Mouse (Mus musculus) embryonic facial prominence, embryonic 12.5 days (tissue): ENCODE results near the gene Prdm1. TPM values are rescaled to one million over a fixed set of nuclear protein-coding genes. Genes with fewer than 3 reads are reported as not detected.

Source experiments
- ATAC-seq: fragments of 200-750 bp; cut with Nextera tagmentation; 2 replicates; pipeline ENCODE4 v1.8.0; 2017; ENCODE audit not compliant: insufficient number of reproducible peaks, insufficient read depth, low FRiP score, low TSS enrichment
- H3K27ac ChIP-seq: fragments of 300-500 bp; sonication (generic); 2 replicates; pipeline ENCODE4 v1.5.1; 2016; ENCODE audit warnings: mild to moderate bottlenecking
- H3K27me3 ChIP-seq: fragments of 300-500 bp; sonication (generic); 2 replicates; pipeline ENCODE4 v1.6.1; 2016; ENCODE audit warnings: mild to moderate bottlenecking, moderate library complexity
- H3K36me3 ChIP-seq: fragments of 300-500 bp; sonication (generic); 2 replicates; pipeline ENCODE4 v1.6.1; 2016; ENCODE audit warnings: mild to moderate bottlenecking
- H3K4me1 ChIP-seq: fragments of 300-500 bp; sonication (generic); 2 replicates; pipeline ENCODE4 v1.6.1; 2016
- H3K4me2 ChIP-seq: fragments of 300-500 bp; sonication (generic); replicated peaks from 2 replicates; pipeline ENCODE4 v1.6.1; 2016; ENCODE audit warnings: mild to moderate bottlenecking, moderate library complexity
- H3K4me3 ChIP-seq: fragments of 300-500 bp; sonication (generic); 2 replicates; pipeline ENCODE4 v1.5.1; 2016; ENCODE audit warnings: mild to moderate bottlenecking
- H3K9ac ChIP-seq: fragments of 300-500 bp; sonication (generic); 2 replicates; pipeline ENCODE4 v1.6.1; 2016; ENCODE audit warnings: mild to moderate bottlenecking, moderate library complexity
- H3K9me3 ChIP-seq: fragments of 300-500 bp; sonication (generic); 2 replicates; pipeline ENCODE4 v1.6.1; 2016; ENCODE audit warnings: mild to moderate bottlenecking, moderate library complexity
- WGBS: fragments of 180-500 bp; shearing (Covaris S2); methylation state at CpG from one replicate; pipeline ENCODE4 v1.1.7; 2016; 5-methylcytosine and 5-hydroxymethylcytosine counted together
- polyA plus RNA-seq: library from polyadenylated mRNA; unstranded; fragments of >200 nt; fragmentation: Nextera tagmentation; extraction: Ambion mirVana; gene quantifications from 2 replicates; pipeline ENCODE4 v1.2.1, GENCODE M21; 2016

The Prdm1 gene
- polyA plus RNA-seq, result 3.8 and 4.3 TPM in 2 replicates

GRCm38 (mm10) chr10:44528291-44529082 is at the start of gene Prdm1:
TSS of gene Prdm1 (minus strand) at chr10:44528501.
- Histone ChIP-seq H3K4me3 (peak within 1 kb of the TSS; percentile 46), H3K9me3 (no peaks in the 10 kb centered on the region), H3K9ac (no peak within 1 kb of the TSS), H3K36me3 (no peaks in the 10 kb centered on the region), H3K4me2 (peak within 1 kb of the TSS; percentile 56), H3K27ac (no peak within 1 kb of the TSS), H3K27me3 (peaks cover 16% of the 10 kb centered on the region), H3K4me1 (peaks cover 15% of the 10 kb centered on the region)
- ATAC-seq, result no peak
- 3% methylated on average over 25 of the region's 25 CpGs for WGBS

GRCm38 (mm10) chr10:44565971-44566370 is 37.7 kb upstream of the Prdm1 start:
- no peaks in the 10 kb centered on the region for H3K4me1 ChIP-seq
- ATAC-seq, result no peak
- H3K27ac ChIP-seq, result no peak overlapping the region
- no peaks in the 10 kb centered on the region for H3K9me3 ChIP-seq
- no peaks in the 10 kb centered on the region for H3K36me3 ChIP-seq
- H3K4me3 ChIP-seq, result no peak overlapping the region
- H3K4me2 ChIP-seq, result no peak overlapping the region
- 83% methylated on average over 3 of the region's 3 CpGs for WGBS
- H3K27me3 ChIP-seq, result no peaks in the 10 kb centered on the region
- H3K9ac ChIP-seq, result no peak overlapping the region

- no peaks in the 10 kb centered on the region for H3K4me1 ChIP-seq
- H3K27ac ChIP-seq, result no peak overlapping the region
- 92% methylated on average over 2 of the region's 2 CpGs for WGBS
- H3K27me3 ChIP-seq, result no peaks in the 10 kb centered on the region
- no peaks in the 10 kb centered on the region for H3K36me3 ChIP-seq
- no peaks in the 10 kb centered on the region for H3K9me3 ChIP-seq
- no peak overlapping the region for H3K4me2 ChIP-seq
- H3K4me3 ChIP-seq, result no peak overlapping the region
- no peak overlapping the region for H3K9ac ChIP-seq
- no peak for ATAC-seq
Measured at GRCm38 (mm10) chr10:44565109-44565508, 36.8 kb upstream of the Prdm1 start.

GRCm38 (mm10) chr10:44556845-44557244 is 28.5 kb upstream of the Prdm1 start:
- H3K9me3 ChIP-seq, result 0 out of 2 replicates have a peak, but pooled peaks cover 5% of the 10 kb centered on the region
- 81% methylated on average over 4 of the region's 4 CpGs for WGBS
- no peak overlapping the region for H3K9ac ChIP-seq
- H3K4me3 ChIP-seq, result no peak overlapping the region
- no peak for ATAC-seq
- no peaks in the 10 kb centered on the region for H3K27me3 ChIP-seq
- no peak overlapping the region for H3K27ac ChIP-seq
- H3K36me3 ChIP-seq, result no peaks in the 10 kb centered on the region
- H3K4me2 ChIP-seq, result no peak overlapping the region
- H3K4me1 ChIP-seq, result no peaks in the 10 kb centered on the region

GRCm38 (mm10) chr10:44555317-44555716 is 27.0 kb upstream of the Prdm1 start:
- Histone ChIP-seq H3K9me3 (0 out of 2 replicates have a peak, but pooled peaks cover 5% of the 10 kb centered on the region), H3K27ac (no peak overlapping the region), H3K9ac (no peak overlapping the region), H3K4me3 (no peak overlapping the region), H3K27me3 (no peaks in the 10 kb centered on the region), H3K36me3 (no peaks in the 10 kb centered on the region), H3K4me2 (no peak overlapping the region), H3K4me1 (no peaks in the 10 kb centered on the region)
- ATAC-seq, result no peak
- WGBS, result 75% methylated on average over 2 of the region's 2 CpGs

GRCm38 (mm10) chr10:44553648-44554047 is 25.3 kb upstream of the Prdm1 start:
- no peak for ATAC-seq
- Histone ChIP-seq H3K4me2 (no peak overlapping the region), H3K4me3 (no peak overlapping the region), H3K9ac (no peak overlapping the region), H3K27ac (no peak overlapping the region), H3K27me3 (no peaks in the 10 kb centered on the region), H3K36me3 (no peaks in the 10 kb centered on the region), H3K9me3 (0 out of 2 replicates have a peak, but pooled peaks cover 5% of the 10 kb centered on the region), H3K4me1 (no peaks in the 10 kb centered on the region)
- WGBS, result 93% methylated on average over 1 of the region's 1 CpGs

- Histone ChIP-seq H3K4me1 (peaks cover 4% of the 10 kb centered on the region; the same call in 1 of the 2 replicates), H3K9me3 (no peaks in the 10 kb centered on the region), H3K27me3 (0 out of 2 replicates have a peak, but pooled peaks cover 3% of the 10 kb centered on the region), H3K9ac (no peak overlapping the region), H3K36me3 (no peaks in the 10 kb centered on the region), H3K4me2 (0 out of 2 replicates have a peak overlapping the region, but pooled peaks have one; percentile 13), H3K4me3 (no peak overlapping the region), H3K27ac (no peak overlapping the region)
- 8% methylated on average over 14 of the region's 14 CpGs for WGBS
- no peak for ATAC-seq
Measured at GRCm38 (mm10) chr10:44539033-44539578, 10.8 kb upstream of the Prdm1 start.

- no peak overlapping the region for H3K4me3 ChIP-seq
- no peaks in the 10 kb centered on the region for H3K36me3 ChIP-seq
- no peak overlapping the region for H3K4me2 ChIP-seq
- WGBS, result 54% methylated on average over 6 of the region's 6 CpGs
- no peak for ATAC-seq
- 0 out of 2 replicates have a peak, but pooled peaks cover 3% of the 10 kb centered on the region for H3K27me3 ChIP-seq
- H3K9ac ChIP-seq, result no peak overlapping the region
- H3K4me1 ChIP-seq, result peaks cover 4% of the 10 kb centered on the region; the same call in 1 of the 2 replicates
- H3K27ac ChIP-seq, result no peak overlapping the region
- no peaks in the 10 kb centered on the region for H3K9me3 ChIP-seq
Measured at GRCm38 (mm10) chr10:44538137-44538536, 9.8 kb upstream of the Prdm1 start.

- H3K9ac ChIP-seq, result peak overlapping the region; percentile 52
- no peak overlapping the region for H3K27ac ChIP-seq
- no peaks in the 10 kb centered on the region for H3K9me3 ChIP-seq
- peaks cover 15% of the 10 kb centered on the region for H3K4me1 ChIP-seq
- H3K27me3 ChIP-seq, result peaks cover 16% of the 10 kb centered on the region
- H3K36me3 ChIP-seq, result no peaks in the 10 kb centered on the region
- WGBS, result 5% methylated on average over 5 of the region's 5 CpGs
- peak overlapping the region; percentile 46 for H3K4me3 ChIP-seq
- no peak for ATAC-seq
- peak overlapping the region; percentile 56 for H3K4me2 ChIP-seq
Measured at GRCm38 (mm10) chr10:44530067-44530360, 1.7 kb upstream of the Prdm1 start.

GRCm38 (mm10) chr10:44529218-44530066 is 1.1 kb upstream of the Prdm1 start:
- no peak overlapping the region for H3K27ac ChIP-seq
- H3K4me1 ChIP-seq, result peaks cover 15% of the 10 kb centered on the region
- H3K9me3 ChIP-seq, result no peaks in the 10 kb centered on the region
- H3K4me2 ChIP-seq, result peak overlapping the region; percentile 56
- peak; percentile 91 for ATAC-seq
- peaks cover 16% of the 10 kb centered on the region for H3K27me3 ChIP-seq
- H3K4me3 ChIP-seq, result peak overlapping the region; percentile 46
- peak overlapping the region; percentile 52 for H3K9ac ChIP-seq
- no peaks in the 10 kb centered on the region for H3K36me3 ChIP-seq
- under 1% methylated on average over 42 of the region's 42 CpGs for WGBS

GRCm38 (mm10) chr10:44527651-44528050 is 650 bp downstream of the Prdm1 start:
- Histone ChIP-seq H3K4me3 (peak overlapping the region; percentile 28), H3K27ac (no peak overlapping the region), H3K4me2 (peak overlapping the region; percentile 50), H3K9ac (no peak overlapping the region), H3K36me3 (no peaks in the 10 kb centered on the region), H3K27me3 (peaks cover 16% of the 10 kb centered on the region), H3K4me1 (peaks cover 15% of the 10 kb centered on the region), H3K9me3 (no peaks in the 10 kb centered on the region)
- WGBS, result under 1% methylated on average over 16 of the region's 16 CpGs
- ATAC-seq, result no peak; the same call in 1 of the 2 replicates
